16 mouse cellular contexts compared by ENCODE assay signal in genomic region chr7:110966853-110967252, GRCm38 (mm10).
"Had no signal": no experiment of that assay in that cellular context is flagged by ENCODE, and none has a peak within 500 bp of the region (broad histone marks: within the 10 kb centered on the region; RNA-seq: fewer than 3 reads in every experiment).

No protein-coding gene starts in this region.

- H3K9me3 ChIP-seq: kidney, embryonic 15.5 days; lung, embryonic 15.5 days; midbrain, embryonic 13.5 days had no signal

- DNase-seq: kidney, adult 11 months; kidney, adult 8-10 months; kidney, postnatal 10 days; kidney, postnatal 36 days; layer of hippocampus, postnatal 36 days; lung, adult 18-20 months; lung, postnatal 10 days; lung, postnatal 36 days; thymus, adult 2 months; thymus, postnatal 25 days had no signal

- ATAC-seq: inflammation-experienced regulatory T-cells, adult 6 months; midbrain, embryonic 13.5 days had no signal

- H3K4me1 ChIP-seq: lung, embryonic 15.5 days had no signal

- H3K4me3 ChIP-seq: kidney, embryonic 15.5 days; left cerebral cortex, adult 2 months; lung, embryonic 15.5 days; midbrain, embryonic 13.5 days had no signal

- H3K4me2 ChIP-seq: kidney, embryonic 15.5 days; lung, embryonic 15.5 days; midbrain, embryonic 13.5 days had no signal

- H3K9ac ChIP-seq: kidney, embryonic 15.5 days; lung, embryonic 15.5 days; midbrain, embryonic 13.5 days had no signal

- H3K36me3 ChIP-seq: kidney, embryonic 15.5 days; lung, embryonic 15.5 days; midbrain, embryonic 13.5 days had no signal

- H3K27ac ChIP-seq: kidney, embryonic 15.5 days; left cerebral cortex, adult 2 months; lung, embryonic 15.5 days; midbrain, embryonic 13.5 days; stomach, postnatal 0 days had no signal

- H3K27me3 ChIP-seq: kidney, embryonic 15.5 days; lung, embryonic 15.5 days; midbrain, embryonic 13.5 days had no signal
